Mouse (Mus musculus) thymus, adult 2 months (tissue): ENCODE data around the gene Wnk2. TPM values are rescaled to one million over a fixed set of nuclear protein-coding genes. Genes with fewer than 3 reads are reported as not detected.
A peak's percentile ranks its signal among the peaks of the same experiment; 100 is the strongest.
"Not testable (repeated sequence)": the region's sequence is repeated elsewhere in the genome, so short reads cannot be mapped to it uniquely, and the experiment has no call there.

Experiments
- DNase-seq: peaks from one replicate; pipeline ENCODE4 v3.0.0; 2021
- H3K27ac ChIP-seq: fragments of 200-500 bp; 2 replicates; pipeline ENCODE4 v1.5.1; 2012; ENCODE audit warnings: low read length, control low read depth; ENCODE audit not compliant: control insufficient read depth, insufficient read depth
- H3K27me3 ChIP-seq: fragments of 200-500 bp; 2 replicates; pipeline ENCODE4 v1.6.1; 2012; ENCODE audit warnings: mild to moderate bottlenecking, low read length, moderate library complexity, mixed read lengths; ENCODE audit not compliant: control insufficient read depth, insufficient read depth
- H3K36me3 ChIP-seq: fragments of 200-500 bp; 2 replicates; pipeline ENCODE4 v1.6.1; 2012; ENCODE audit warnings: mild to moderate bottlenecking, low read length, moderate library complexity; ENCODE audit not compliant: control insufficient read depth, insufficient read depth
- H3K4me1 ChIP-seq: fragments of 200-500 bp; replicated peaks from 2 replicates; pipeline ENCODE4 v1.6.1; 2012; ENCODE audit warnings: low read length; ENCODE audit not compliant: control insufficient read depth, insufficient read depth
- H3K4me3 ChIP-seq: fragments of 200-500 bp; 2 replicates; pipeline ENCODE4 v1.5.1; 2012; ENCODE audit warnings: mild to moderate bottlenecking, low read length, control low read depth, moderate library complexity; ENCODE audit not compliant: control insufficient read depth, insufficient read depth
- CTCF ChIP-seq: fragments of 200-500 bp; IDR thresholded peaks from 2 replicates; pipeline ENCODE4 v1.5.1; 2012; ENCODE audit warnings: mild to moderate bottlenecking, control low read depth, low read length, moderate library complexity, borderline replicate concordance; ENCODE audit not compliant: control insufficient read depth, poor library complexity, insufficient read depth; ENCODE audit errors: extremely low read depth
- POLR2A ChIP-seq: fragments of 200-500 bp; IDR thresholded peaks from 2 replicates; pipeline ENCODE4 v1.6.1; 2012; ENCODE audit warnings: mild to moderate bottlenecking, low read length, control low read depth, moderate library complexity; ENCODE audit not compliant: control insufficient read depth, poor library complexity, insufficient read depth; ENCODE audit errors: extremely low read depth
- WGBS: fragments of 180-500 bp; shearing (Covaris S2); methylation state at CpG from one replicate; pipeline ENCODE4 v1.1.7; 2018; 5-methylcytosine and 5-hydroxymethylcytosine counted together
- polyA plus RNA-seq: library from polyadenylated mRNA; depleted of rRNA; stranded (reverse); fragments of >200 nt; gene quantifications from 2 replicates; pipeline ENCODE4 v1.2.3, GENCODE M21; 2012

Wnk2 gene
- polyA plus RNA-seq, 1 experiment: 3.9 TPM

DNA sequence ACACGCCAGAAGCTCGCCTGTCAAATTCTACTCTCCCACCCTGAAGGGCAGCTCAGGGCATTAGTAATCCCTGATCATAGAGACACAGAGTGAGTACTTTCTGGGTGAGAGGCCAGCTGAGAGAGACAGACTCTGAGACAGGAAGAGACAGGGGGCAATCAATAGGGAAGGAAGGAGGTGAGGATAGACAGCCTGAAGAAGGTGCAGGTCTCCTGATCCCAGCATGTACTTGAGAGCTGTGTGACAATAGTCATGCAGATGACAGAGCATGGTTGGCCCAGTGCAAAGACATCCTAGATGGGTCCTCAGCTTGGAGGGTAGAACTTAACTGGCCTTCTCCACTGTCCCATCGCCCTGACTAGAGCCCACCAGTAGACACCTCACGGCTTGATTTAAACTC is 91.5 kb downstream of the Wnk2 start:
- Histone ChIP-seq H3K4me1 (peaks cover 13% of the 10 kb centered on the region), H3K27me3 (no peaks in the 10 kb centered on the region), H3K27ac (no peak overlapping the region), H3K36me3 (no peaks in the 10 kb centered on the region), H3K4me3 (no peak overlapping the region)
- TF ChIP-seq CTCF (no peak), POLR2A (no peak)
- no peak for DNase-seq
- 95% methylated on average over 4 of the region's 4 CpGs for WGBS

DNA sequence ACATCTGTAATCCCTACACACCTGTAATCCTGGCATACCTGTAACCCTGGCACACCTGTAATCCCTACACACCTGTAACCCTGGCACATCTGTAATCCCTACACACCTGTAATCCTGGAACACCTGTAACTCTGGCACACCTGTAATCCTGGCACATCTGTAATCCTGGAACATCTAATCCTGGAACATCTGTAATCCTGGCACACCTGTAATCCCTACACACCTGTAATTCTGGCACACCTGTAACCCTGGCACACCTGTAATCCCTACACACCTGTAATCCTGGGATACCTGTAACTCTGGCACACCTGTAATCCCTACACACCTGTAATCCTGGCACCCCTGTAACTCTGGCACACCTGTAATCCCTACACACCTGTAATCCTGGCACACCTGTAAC is 93.1 kb downstream of the Wnk2 start:
- H3K4me1 ChIP-seq: peaks cover 23% of the 10 kb centered on the region
- not testable (repeated sequence) for H3K27me3 ChIP-seq, H3K36me3 ChIP-seq, DNase-seq, H3K27ac ChIP-seq, H3K4me3 ChIP-seq

DNA sequence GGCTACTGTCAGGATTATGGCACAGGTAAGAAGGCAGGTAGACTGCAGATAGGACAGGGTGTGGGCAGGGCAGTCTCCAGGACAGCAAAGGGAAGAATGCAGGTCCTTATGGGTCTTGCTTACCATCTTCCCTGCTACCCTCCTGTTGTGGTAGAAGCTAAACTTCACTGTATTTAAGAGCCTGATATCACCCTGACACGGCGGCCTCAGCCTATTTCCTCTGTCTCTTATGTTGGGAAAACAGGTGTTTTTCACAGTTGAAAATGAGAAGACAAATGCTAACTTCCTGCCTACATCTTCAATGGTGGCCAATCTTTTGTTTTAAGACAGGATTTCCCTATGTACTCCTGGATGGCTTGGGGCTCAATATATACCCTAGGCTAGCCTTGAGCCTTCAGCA is 94.5 kb downstream of the Wnk2 start:
- Histone ChIP-seq H3K36me3 (no peaks in the 10 kb centered on the region), H3K4me1 (peaks cover 28% of the 10 kb centered on the region), H3K27ac (peak overlapping the region; percentile 83), H3K27me3 (no peaks in the 10 kb centered on the region), H3K4me3 (no peak overlapping the region)
- WGBS: 7% methylated on average over 2 of the region's 2 CpGs
- peak; percentile 16 for DNase-seq
- TF ChIP-seq CTCF (no peak), POLR2A (no peak)

DNA sequence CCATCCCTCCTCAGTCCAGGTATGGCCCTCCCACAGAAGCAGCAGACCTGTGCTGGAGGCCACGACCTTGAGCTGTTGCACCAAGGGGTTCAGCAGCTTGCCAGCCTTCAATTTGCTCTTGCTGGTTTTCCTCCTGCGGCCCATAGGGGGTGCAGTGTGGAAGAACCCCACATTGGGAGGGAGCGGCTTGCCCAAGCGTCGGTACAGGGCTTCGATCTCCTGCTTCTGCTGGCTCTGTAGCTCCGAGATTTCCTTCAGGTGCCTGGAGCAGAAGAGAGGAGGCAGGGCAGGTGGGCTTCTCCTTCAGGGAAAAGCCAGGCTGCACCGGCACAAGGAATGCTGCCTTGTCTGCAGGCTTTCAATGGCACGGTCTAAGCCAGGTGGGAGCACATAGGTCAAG is 95.3 kb downstream of the Wnk2 start:
- TF ChIP-seq CTCF: peak; percentile 80
- no peak for TF ChIP-seq POLR2A
- peaks cover 28% of the 10 kb centered on the region for H3K4me1 ChIP-seq
- H3K36me3 ChIP-seq: no peaks in the 10 kb centered on the region
- no peak overlapping the region for H3K27ac ChIP-seq
- H3K4me3 ChIP-seq: no peak overlapping the region
- no peaks in the 10 kb centered on the region for H3K27me3 ChIP-seq
- WGBS: 36% methylated on average over 9 of the region's 9 CpGs
- peak; percentile 57 for DNase-seq

DNA sequence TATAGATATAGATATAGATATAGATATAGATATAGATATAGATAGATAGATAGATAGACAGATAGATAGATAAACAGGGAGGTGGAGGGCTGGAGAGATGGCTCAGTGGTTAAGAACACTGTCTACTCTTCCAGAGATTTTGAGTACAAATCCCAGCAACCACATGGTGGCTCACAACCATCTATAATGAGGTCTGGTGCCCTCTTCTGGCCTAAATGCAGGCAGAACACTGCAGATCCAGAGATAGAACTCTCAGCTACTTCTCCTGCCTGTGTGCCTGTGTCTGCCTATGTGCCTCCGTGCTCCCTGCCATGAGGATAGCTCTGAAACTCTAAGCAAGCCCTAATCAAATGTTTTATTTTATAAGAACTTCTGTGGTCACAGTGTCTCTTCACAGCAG is 100.4 kb downstream of the Wnk2 start:
- TF ChIP-seq CTCF (no peak), POLR2A (no peak)
- H3K27ac ChIP-seq: no peak overlapping the region
- peaks cover 23% of the 10 kb centered on the region for H3K4me1 ChIP-seq
- H3K4me3 ChIP-seq: no peak overlapping the region
- DNase-seq: peak; percentile 33
- no peaks in the 10 kb centered on the region for H3K36me3 ChIP-seq
- 96% methylated on average over 1 of the region's 1 CpGs for WGBS
- no peaks in the 10 kb centered on the region for H3K27me3 ChIP-seq

- no peaks in the 10 kb centered on the region for H3K36me3 ChIP-seq
- H3K4me3 ChIP-seq: no peak overlapping the region
- H3K4me1 ChIP-seq: peaks cover 8% of the 10 kb centered on the region
- no peak overlapping the region for H3K27ac ChIP-seq
- no peaks in the 10 kb centered on the region for H3K27me3 ChIP-seq
- no peak for TF ChIP-seq POLR2A
- TF ChIP-seq CTCF: no peak
- DNase-seq: no peak
- 35% methylated on average over 10 of the region's 10 CpGs for WGBS
These were observed 103.7 kb downstream of the Wnk2 start for GRCm38 (mm10) chr13:49044145-49044561.

GRCm38 (mm10) chr13:49042371-49042770 is 105.4 kb downstream of the Wnk2 start:
- Histone ChIP-seq H3K4me1 (peaks cover 3% of the 10 kb centered on the region), H3K27ac (no peak overlapping the region), H3K36me3 (no peaks in the 10 kb centered on the region), H3K27me3 (no peaks in the 10 kb centered on the region), H3K4me3 (no peak overlapping the region)
- no peak for DNase-seq
- WGBS: 96% methylated on average over 15 of the region's 15 CpGs
- TF ChIP-seq POLR2A (no peak), CTCF (no peak)
